Mouse (Mus musculus): ENCODE measurements around the gene Krtap19-5. TPM values are rescaled to one million over a fixed set of nuclear protein-coding genes. Genes with fewer than 3 reads are reported as not detected.

Krtap19-5 gene
- polyA plus RNA-seq (2016; fragmentation: Nextera tagmentation; extraction: Ambion mirVana), result not detected in 2 replicates

GRCm38 (mm10) chr16:88896357-88896756 is at the start of gene Krtap19-5:
Gene Krtap19-5 (minus strand): TSS chr16:88896457.
- Histone ChIP-seq H3K4me1 (no peaks in the 10 kb centered on the region), H3K27ac (no peak within 1 kb of the TSS), H3K4me3 (no peak within 1 kb of the TSS), H3K27me3 (ENCODE audit: insufficient read depth, poor library complexity, severe bottlenecking) (no peaks in the 10 kb centered on the region), H3K9me3 (no peaks in the 10 kb centered on the region), H3K36me3 (no peaks in the 10 kb centered on the region)
- no peak for DNase-seq (ENCODE audit: low spot score)
- WGBS, result 85% methylated on average over 6 of the region's 6 CpGs

- H3K4me3 ChIP-seq, result no peak overlapping the region
- 83% methylated on average over 6 of the region's 6 CpGs for WGBS
- H3K27me3 ChIP-seq (ENCODE audit: insufficient read depth, poor library complexity, severe bottlenecking), result no peaks in the 10 kb centered on the region
- H3K9me3 ChIP-seq, result no peaks in the 10 kb centered on the region
- H3K27ac ChIP-seq, result no peak overlapping the region
- no peaks in the 10 kb centered on the region for H3K4me1 ChIP-seq
- DNase-seq (ENCODE audit: low spot score), result no peak
- no peaks in the 10 kb centered on the region for H3K36me3 ChIP-seq
Observed at GRCm38 (mm10) chr16:88941106-88941505, 44.8 kb upstream of the Krtap19-5 start.

DNA sequence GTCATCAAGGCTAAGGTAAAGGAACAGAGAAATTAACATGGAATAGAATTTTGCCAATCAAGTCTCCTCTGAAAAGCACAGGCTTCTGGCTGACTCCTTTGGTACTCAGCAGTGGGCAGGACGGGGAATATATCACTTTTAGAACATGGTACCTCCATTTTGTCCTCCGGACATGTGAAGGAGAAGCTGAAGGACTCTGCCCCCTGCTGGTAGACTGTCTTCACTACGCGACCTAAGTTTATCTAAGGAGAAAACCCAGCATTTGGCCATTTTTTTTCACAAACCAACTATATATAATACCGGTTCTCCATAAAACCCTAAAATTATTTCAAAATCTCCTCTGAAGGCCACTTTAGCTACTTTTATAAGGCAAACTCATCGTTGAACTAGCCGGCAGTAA is 42.0 kb upstream of the Krtap19-5 start:
- WGBS, result 65% methylated on average over 7 of the region's 7 CpGs
- DNase-seq (ENCODE audit: low spot score), result no peak
- H3K4me3 ChIP-seq, result no peak overlapping the region
- H3K27me3 ChIP-seq (ENCODE audit: insufficient read depth, poor library complexity, severe bottlenecking), result no peaks in the 10 kb centered on the region
- H3K27ac ChIP-seq, result no peak overlapping the region
- no peaks in the 10 kb centered on the region for H3K9me3 ChIP-seq
- no peaks in the 10 kb centered on the region for H3K4me1 ChIP-seq
- H3K36me3 ChIP-seq, result no peaks in the 10 kb centered on the region

DNA sequence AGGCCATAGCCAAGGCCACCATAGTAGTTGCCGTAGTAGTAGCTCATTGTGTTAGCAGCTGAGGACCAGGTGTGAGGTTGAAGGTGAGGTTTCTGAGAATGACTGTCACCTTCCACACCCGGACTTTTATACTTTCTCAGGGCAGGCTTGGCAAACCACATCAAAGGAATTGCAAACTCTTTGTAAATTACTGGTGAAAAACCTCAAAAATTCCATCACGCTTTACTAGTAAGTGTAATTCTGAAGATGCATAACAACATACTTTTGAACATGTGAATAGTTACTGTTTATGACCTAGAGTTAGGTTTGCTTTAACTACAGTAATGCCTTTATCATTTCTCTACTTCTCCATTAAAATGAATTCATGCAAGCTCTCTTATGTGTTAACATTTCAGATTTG is 35.9 kb upstream of the Krtap19-5 start, which contains the start of gene Krtap19-9b:
Krtap19-9b (minus strand) TSS at position 101 of the 400 bp plus-strand sequence.
- no peak within 1 kb of the TSS for H3K4me3 ChIP-seq
- H3K4me1 ChIP-seq, result no peaks in the 10 kb centered on the region
- no peak for DNase-seq (ENCODE audit: low spot score)
- no peaks in the 10 kb centered on the region for H3K9me3 ChIP-seq
- no peak within 1 kb of the TSS for H3K27ac ChIP-seq
- 84% methylated on average over 3 of the region's 3 CpGs for WGBS
- no peaks in the 10 kb centered on the region for H3K27me3 ChIP-seq (ENCODE audit: insufficient read depth, poor library complexity, severe bottlenecking)
- no peaks in the 10 kb centered on the region for H3K36me3 ChIP-seq

DNA sequence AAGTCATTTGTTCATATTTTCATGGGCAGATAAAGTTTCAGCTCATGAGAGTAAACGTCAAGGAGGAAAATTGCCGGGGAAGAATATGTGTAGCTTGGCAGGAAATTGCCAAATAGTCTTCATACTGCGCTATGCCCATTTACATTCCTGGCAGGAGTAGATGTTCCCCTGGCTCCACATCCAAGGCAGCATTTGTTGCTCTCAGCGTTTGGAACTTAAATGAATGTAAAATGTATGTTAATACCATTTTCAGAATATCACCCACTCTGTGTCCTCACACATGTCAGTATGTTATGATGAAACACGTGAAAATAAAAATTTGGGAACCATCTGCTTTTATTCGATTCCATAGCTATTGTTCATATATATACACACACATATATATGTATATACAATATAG is 9.4 kb downstream of the Krtap19-5 start:
- no peak for DNase-seq (ENCODE audit: low spot score)
- whole genome bisulfite sequencing, result 85% methylated on average over 6 of the region's 6 CpGs
- no peak overlapping the region for H3K27ac ChIP-seq
- H3K27me3 ChIP-seq (ENCODE audit: insufficient read depth, poor library complexity, severe bottlenecking), result no peaks in the 10 kb centered on the region
- H3K36me3 ChIP-seq, result no peaks in the 10 kb centered on the region
- no peaks in the 10 kb centered on the region for H3K9me3 ChIP-seq
- no peak overlapping the region for H3K4me3 ChIP-seq
- no peaks in the 10 kb centered on the region for H3K4me1 ChIP-seq

- no peak within 1 kb of the TSS for H3K4me3 ChIP-seq
- 79% methylated on average over 5 of the region's 5 CpGs for WGBS
- no peaks in the 10 kb centered on the region for H3K27me3 ChIP-seq (ENCODE audit: insufficient read depth, poor library complexity, severe bottlenecking)
- H3K9me3 ChIP-seq, result no peaks in the 10 kb centered on the region
- no peaks in the 10 kb centered on the region for H3K36me3 ChIP-seq
- H3K4me1 ChIP-seq, result no peaks in the 10 kb centered on the region
- no peak within 1 kb of the TSS for H3K27ac ChIP-seq
- DNase-seq (ENCODE audit: low spot score), result no peak
Observed at GRCm38 (mm10) chr16:88884989-88885388, 11.3 kb downstream of the Krtap19-5 start, which contains the start of gene Krtap19-4. Gene Krtap19-4 (minus strand): TSS chr16:88885089.

GRCm38 (mm10) chr16:88877938-88878337 is 18.3 kb downstream of the Krtap19-5 start, which contains the start of gene Krtap19-3:
Gene Krtap19-3 (minus strand): TSS chr16:88878038.
- H3K27me3 ChIP-seq (ENCODE audit: insufficient read depth, poor library complexity, severe bottlenecking), result no peaks in the 10 kb centered on the region
- H3K4me1 ChIP-seq, result no peaks in the 10 kb centered on the region
- no peak within 1 kb of the TSS for H3K4me3 ChIP-seq
- no peak for DNase-seq (ENCODE audit: low spot score)
- H3K9me3 ChIP-seq, result no peaks in the 10 kb centered on the region
- no peak within 1 kb of the TSS for H3K27ac ChIP-seq
- WGBS, result 88% methylated on average over 2 of the region's 2 CpGs
- H3K36me3 ChIP-seq, result no peaks in the 10 kb centered on the region

DNA sequence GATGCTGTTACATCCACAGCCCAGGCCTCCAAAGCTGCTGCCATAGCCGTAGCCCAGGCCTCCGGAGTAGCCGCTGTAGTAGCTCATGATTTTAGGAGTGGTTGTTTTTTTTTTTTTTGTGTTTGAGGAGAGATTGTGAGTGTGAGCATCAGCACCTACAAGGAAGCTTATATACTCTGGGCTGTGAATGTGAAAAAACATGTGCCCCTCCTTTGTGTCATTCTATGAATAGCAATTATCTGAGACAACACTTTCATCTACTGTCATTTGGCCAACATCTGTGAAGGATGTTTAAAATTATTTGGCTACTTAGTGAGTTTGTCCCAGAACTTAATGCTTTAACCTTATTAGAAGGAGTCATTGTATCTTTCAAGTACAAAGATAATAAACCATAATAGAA is 22.1 kb downstream of the Krtap19-5 start, which contains the start of gene Krtap19-2:
Krtap19-2 (minus strand) TSS at position 101 of the 400 bp plus-strand sequence.
- no peaks in the 10 kb centered on the region for H3K27me3 ChIP-seq (ENCODE audit: insufficient read depth, poor library complexity, severe bottlenecking)
- no peak within 1 kb of the TSS for H3K27ac ChIP-seq
- no peaks in the 10 kb centered on the region for H3K9me3 ChIP-seq
- H3K4me3 ChIP-seq, result no peak within 1 kb of the TSS
- no peak for DNase-seq (ENCODE audit: low spot score)
- H3K4me1 ChIP-seq, result no peaks in the 10 kb centered on the region
- no peaks in the 10 kb centered on the region for H3K36me3 ChIP-seq
- WGBS, result 93% methylated on average over 3 of the region's 3 CpGs

DNA sequence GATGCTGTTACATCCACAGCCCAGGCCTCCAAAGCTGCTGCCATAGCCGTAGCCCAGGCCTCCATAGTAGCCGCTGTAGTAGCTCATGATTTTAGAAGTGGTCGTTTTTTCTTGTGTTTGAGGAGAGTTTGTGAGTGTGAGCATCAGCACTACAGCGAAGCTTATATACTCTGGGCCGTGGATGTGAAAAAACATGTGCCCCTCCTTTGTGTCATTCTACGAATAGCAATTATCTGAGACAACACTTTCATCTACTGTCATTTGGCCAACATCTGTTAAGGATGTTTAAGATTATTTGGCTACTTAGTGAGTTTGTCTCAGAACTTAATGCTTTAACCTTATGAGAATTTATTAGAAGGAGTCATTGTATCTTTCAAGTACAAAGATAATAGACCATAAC is 26.9 kb downstream of the Krtap19-5 start, which contains the start of gene Krtap19-1:
Krtap19-1 (minus strand) TSS at position 101 of the 400 bp plus-strand sequence.
- WGBS, result 81% methylated on average over 6 of the region's 6 CpGs
- H3K36me3 ChIP-seq, result no peaks in the 10 kb centered on the region
- no peak within 1 kb of the TSS for H3K4me3 ChIP-seq

DNA sequence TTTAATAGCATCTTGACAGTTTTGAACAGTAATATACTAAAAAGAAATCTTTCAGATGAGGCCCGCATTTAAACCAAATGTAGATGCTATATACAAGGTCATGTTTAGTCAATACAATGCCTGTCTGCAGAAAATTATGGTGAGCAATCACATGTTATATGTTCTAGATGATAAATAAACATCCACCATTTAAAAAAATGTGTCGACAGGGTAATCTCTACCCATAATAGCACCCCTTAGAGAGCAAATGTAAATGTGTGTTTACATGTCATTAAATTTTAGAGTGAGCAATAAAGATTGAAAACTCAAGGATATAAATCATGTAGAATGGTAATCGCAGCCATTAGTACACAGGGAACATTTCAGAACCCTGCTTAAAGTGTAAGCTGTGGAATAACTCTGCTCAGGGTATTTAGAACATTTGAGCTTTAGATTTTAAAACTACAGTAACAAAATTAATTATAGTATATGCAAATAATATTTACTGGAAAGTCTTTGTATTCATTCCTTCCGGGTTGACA is 31.3 kb downstream of the Krtap19-5 start:
- H3K4me1 ChIP-seq, result no peaks in the 10 kb centered on the region
- H3K27me3 ChIP-seq (ENCODE audit: insufficient read depth, poor library complexity, severe bottlenecking), result no peaks in the 10 kb centered on the region
- H3K9me3 ChIP-seq, result no peaks in the 10 kb centered on the region
- H3K27ac ChIP-seq, result no peak overlapping the region
- DNase-seq (ENCODE audit: low spot score), result no peak
- WGBS, result 86% methylated on average over 4 of the region's 4 CpGs
- H3K36me3 ChIP-seq, result no peaks in the 10 kb centered on the region
- no peak overlapping the region for H3K4me3 ChIP-seq

More for the DNA sequence above, 26.9 kb downstream of the Krtap19-5 start, which contains the start of gene Krtap19-1:
- Histone ChIP-seq H3K27ac (no peak within 1 kb of the TSS), H3K4me1 (no peaks in the 10 kb centered on the region), H3K27me3 (ENCODE audit: insufficient read depth, poor library complexity, severe bottlenecking) (no peaks in the 10 kb centered on the region), H3K9me3 (no peaks in the 10 kb centered on the region)
- DNase-seq (ENCODE audit: low spot score), result no peak

- 13% methylated on average over 5 of the region's 5 CpGs for WGBS
- H3K4me1 ChIP-seq, result no peaks in the 10 kb centered on the region
- no peaks in the 10 kb centered on the region for H3K9me3 ChIP-seq
- H3K27ac ChIP-seq, result no peak overlapping the region
- DNase-seq (ENCODE audit: low spot score), result no peak
- no peak overlapping the region for H3K4me3 ChIP-seq
- H3K27me3 ChIP-seq (ENCODE audit: insufficient read depth, poor library complexity, severe bottlenecking), result no peaks in the 10 kb centered on the region
- no peaks in the 10 kb centered on the region for H3K36me3 ChIP-seq
Observed at GRCm38 (mm10) chr16:88851450-88851849, 44.8 kb downstream of the Krtap19-5 start.

DNA sequence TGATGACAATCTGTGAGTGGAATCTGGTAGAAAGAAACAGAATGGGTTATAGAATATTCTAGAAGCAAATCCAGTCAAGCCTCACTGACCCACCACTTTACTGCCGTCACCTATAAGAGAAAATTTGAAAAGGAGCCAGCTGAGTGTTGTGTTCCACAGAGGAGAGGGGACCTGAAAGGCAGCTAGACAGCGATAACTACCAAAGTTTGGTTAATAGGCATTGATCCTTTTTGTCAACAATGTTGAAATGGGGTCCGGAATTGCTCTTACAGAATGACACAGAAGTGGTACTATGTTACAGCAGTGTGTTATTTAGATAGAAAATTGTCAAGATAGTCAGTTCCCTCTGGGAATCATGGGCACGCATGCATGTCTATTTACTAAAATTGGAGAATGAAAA is 47.7 kb downstream of the Krtap19-5 start:
- no peak for DNase-seq (ENCODE audit: low spot score)
- 88% methylated on average over 4 of the region's 4 CpGs for WGBS

DNA sequence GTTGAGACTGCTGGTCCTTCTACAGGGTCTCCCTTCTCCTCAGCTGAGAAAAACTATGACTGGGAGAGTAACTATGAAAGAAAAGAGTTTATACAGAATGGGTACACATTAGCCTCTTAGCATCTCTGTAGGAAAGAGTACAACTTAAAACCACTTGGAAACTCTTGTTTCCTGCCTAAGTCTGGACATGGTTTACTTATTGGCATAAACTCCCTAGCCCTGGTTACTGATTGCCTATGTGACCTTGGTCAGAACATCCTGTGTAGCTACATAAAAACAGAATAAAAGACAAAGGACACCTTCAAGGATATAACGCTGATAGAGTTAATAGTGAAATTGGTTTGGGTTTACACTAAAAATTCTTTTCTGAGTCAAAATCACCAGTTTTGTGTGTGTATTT is 48.9 kb downstream of the Krtap19-5 start:
- no peak overlapping the region for H3K4me3 ChIP-seq
- no peaks in the 10 kb centered on the region for H3K36me3 ChIP-seq
- WGBS, result 92% methylated on average over 1 of the region's 1 CpGs
- no peak overlapping the region for H3K27ac ChIP-seq
- H3K9me3 ChIP-seq, result no peaks in the 10 kb centered on the region
- no peaks in the 10 kb centered on the region for H3K4me1 ChIP-seq
- H3K27me3 ChIP-seq (ENCODE audit: insufficient read depth, poor library complexity, severe bottlenecking), result no peaks in the 10 kb centered on the region
- no peak for DNase-seq (ENCODE audit: low spot score)

More for the DNA sequence above, 47.7 kb downstream of the Krtap19-5 start:
- no peaks in the 10 kb centered on the region for H3K36me3 ChIP-seq
- no peaks in the 10 kb centered on the region for H3K4me1 ChIP-seq
- H3K9me3 ChIP-seq, result no peaks in the 10 kb centered on the region
- H3K27ac ChIP-seq, result no peak overlapping the region
- H3K27me3 ChIP-seq (ENCODE audit: insufficient read depth, poor library complexity, severe bottlenecking), result no peaks in the 10 kb centered on the region
- no peak overlapping the region for H3K4me3 ChIP-seq
